Mouse (Mus musculus) ES-E14 (cell line): ENCODE data around the gene Akr1b3. TPM values are rescaled to one million over a fixed set of nuclear protein-coding genes. Genes with fewer than 3 reads are reported as not detected.
A peak's percentile ranks its signal among the peaks of the same experiment; 100 is the strongest.

Experiments used
- DNase-seq: peaks from one replicate; pipeline ENCODE4 v3.0.0-alpha.2; 2013; ENCODE audit warnings: low read depth, low spot score
- H3K27ac ChIP-seq: 2 replicates; pipeline ENCODE4 v1.5.1; 2012; ENCODE audit warnings: low read depth, mild to moderate bottlenecking, low read length, moderate library complexity, mixed read lengths; ENCODE audit not compliant: poor library complexity, insufficient read depth, severe bottlenecking
- H3K36me3 ChIP-seq: 2 replicates; pipeline ENCODE4 v1.6.1; 2012; ENCODE audit warnings: mild to moderate bottlenecking, low read length, moderate library complexity, mixed read lengths; ENCODE audit not compliant: control insufficient read depth, poor library complexity, insufficient read depth, severe bottlenecking
- H3K4me1 ChIP-seq, 2 experiments: fragments of 150-350 bp in 1 of 2; sonication (generic) in 1 of 2; 2 replicates each; pipeline ENCODE4 v1.6.1; 2012; ENCODE audit warnings: low read length in 2 of 2, mild to moderate bottlenecking in 1 of 2, mixed read lengths in 1 of 2; ENCODE audit not compliant: control insufficient read depth in 2 of 2, insufficient read depth in 2 of 2, poor library complexity in 1 of 2
- H3K4me3 ChIP-seq, 2 experiments: fragments of 150-350 bp in 1 of 2; sonication (generic) in 1 of 2; 2 replicates each; pipeline ENCODE4 v1.5.1; 2012; ENCODE audit warnings: low read length in 2 of 2, low read depth in 1 of 2, mild to moderate bottlenecking in 1 of 2, mixed read lengths in 1 of 2; ENCODE audit not compliant: insufficient read depth in 1 of 2, poor library complexity in 1 of 2, severe bottlenecking in 1 of 2
- H3K9ac ChIP-seq: 2 replicates; pipeline ENCODE4 v1.6.1; 2012; ENCODE audit warnings: low read depth, mild to moderate bottlenecking, low read length, mixed read lengths; ENCODE audit not compliant: poor library complexity, insufficient read depth, severe bottlenecking
- H3K9me3 ChIP-seq: fragments of 150-350 bp; sonication (generic); 2 replicates; pipeline ENCODE4 v1.6.1; 2012; ENCODE audit warnings: low read depth, mild to moderate bottlenecking, low read length; ENCODE audit not compliant: control insufficient read depth, insufficient read depth
- CHD2 ChIP-seq: IDR thresholded peaks from 2 replicates; pipeline ENCODE4 v1.6.1; 2014; ENCODE audit warnings: mild to moderate bottlenecking, low read depth, low read length, inconsistent platforms
- HCFC1 ChIP-seq: IDR thresholded peaks from 2 replicates; pipeline ENCODE4 v1.6.1; 2012; ENCODE audit warnings: low read length, inconsistent platforms, borderline replicate concordance; ENCODE audit not compliant: insufficient read depth
- MAFK ChIP-seq: IDR thresholded peaks from 2 replicates; pipeline ENCODE4 v1.6.1; 2014; ENCODE audit warnings: mild to moderate bottlenecking, low read depth, low read length, inconsistent platforms; ENCODE audit not compliant: insufficient read depth
- ZC3H11A ChIP-seq: IDR thresholded peaks from 2 replicates; pipeline ENCODE4 v1.6.1; 2012; ENCODE audit warnings: low read depth, mild to moderate bottlenecking, inconsistent platforms, low read length, borderline replicate concordance
- ZNF384 ChIP-seq: IDR thresholded peaks from 2 replicates; pipeline ENCODE4 v1.6.1; 2012; ENCODE audit warnings: low read depth, low read length, inconsistent platforms
- in situ Hi-C, 2 experiments: fragments of 600-800 bp; cut with MboI; formaldehyde crosslinking; loops; one replicate each; pipeline ENCODE4 v1.15.1; 2025; ENCODE audit warnings: low sequenced_read_pairs in 2 of 2, inconsistent platforms in 1 of 2; ENCODE audit not compliant: unreplicated experiment in 2 of 2
- total RNA-seq: library from RNA; depleted of rRNA; stranded (reverse); fragments of 300-350 nt; gene quantifications from 2 replicates; pipeline ENCODE4 v1.2.3, GENCODE M21; 2012

Akr1b3 gene
- total RNA-seq, 1 experiment = 431 TPM

DNA sequence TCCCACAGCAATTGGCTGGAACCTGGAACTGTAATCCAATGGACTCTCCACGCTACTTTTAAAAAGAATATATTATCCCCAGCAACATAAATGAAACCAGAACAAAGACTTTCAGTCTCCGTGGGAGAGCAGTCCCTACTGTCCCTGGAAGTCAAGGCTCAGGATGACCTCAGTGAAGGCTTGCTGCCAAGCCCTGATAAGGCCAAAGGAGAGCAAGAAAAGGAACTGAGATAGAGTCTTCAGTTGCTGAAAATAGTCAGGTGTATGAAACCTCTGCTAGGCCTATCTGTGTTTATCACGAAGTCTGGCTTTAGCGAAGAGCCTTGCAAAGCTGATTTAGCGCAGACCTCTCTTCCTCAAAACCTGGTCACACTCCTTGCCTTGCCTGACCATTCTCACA, 14.1 kb upstream of the Akr1b3 start:
- no peak for DNase-seq
- in situ Hi-C loops = no loop called here
- no peak overlapping the region for H3K9ac ChIP-seq
- no peaks in the 10 kb centered on the region for H3K36me3 ChIP-seq
- H3K4me1 ChIP-seq = 0 out of 4 replicates have a peak, but pooled peaks cover 0 to 2% of the 10 kb centered on the region in 2 experiments
- peaks cover 2% of the 10 kb centered on the region; the same call in 1 of the 2 replicates for H3K9me3 ChIP-seq
- H3K4me3 ChIP-seq = no peak overlapping the region
- H3K27ac ChIP-seq = no peak overlapping the region
- TF ChIP-seq HCFC1 (no peak), ZNF384 (no peak), MAFK (no peak), CHD2 (no peak), ZC3H11A (no peak)

DNA sequence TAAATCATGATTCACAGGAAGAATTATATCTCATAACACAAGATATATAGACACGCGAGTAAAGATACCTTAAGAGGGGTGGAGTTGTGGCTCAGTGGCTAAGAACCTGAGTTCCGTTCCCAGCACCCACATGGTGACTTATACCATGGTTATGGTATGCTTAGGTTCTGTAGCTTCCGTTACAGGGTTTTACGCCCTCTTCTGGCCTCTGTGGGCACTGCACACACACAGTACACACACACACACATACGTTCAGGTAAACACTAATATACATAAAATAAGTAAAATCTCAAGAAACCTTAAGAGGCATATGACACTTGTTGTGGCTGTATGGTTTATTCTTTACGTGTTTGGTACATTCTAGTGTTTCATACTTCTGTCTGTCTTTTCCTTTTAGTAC, 4.8 kb upstream of the Akr1b3 start:
- H3K4me1 ChIP-seq = no peaks in the 10 kb centered on the region
- H3K9ac ChIP-seq = no peak overlapping the region
- H3K9me3 ChIP-seq = no peaks in the 10 kb centered on the region
- no peak overlapping the region for H3K27ac ChIP-seq
- H3K36me3 ChIP-seq = no peaks in the 10 kb centered on the region
- H3K4me3 ChIP-seq = no peak overlapping the region
- no peak for DNase-seq
- TF ChIP-seq ZNF384 = no peak
- TF ChIP-seq HCFC1 = no peak
- TF ChIP-seq CHD2 = no peak
- no peak for TF ChIP-seq MAFK
- TF ChIP-seq ZC3H11A = no peak
- in situ Hi-C loops = no loop called here

DNA sequence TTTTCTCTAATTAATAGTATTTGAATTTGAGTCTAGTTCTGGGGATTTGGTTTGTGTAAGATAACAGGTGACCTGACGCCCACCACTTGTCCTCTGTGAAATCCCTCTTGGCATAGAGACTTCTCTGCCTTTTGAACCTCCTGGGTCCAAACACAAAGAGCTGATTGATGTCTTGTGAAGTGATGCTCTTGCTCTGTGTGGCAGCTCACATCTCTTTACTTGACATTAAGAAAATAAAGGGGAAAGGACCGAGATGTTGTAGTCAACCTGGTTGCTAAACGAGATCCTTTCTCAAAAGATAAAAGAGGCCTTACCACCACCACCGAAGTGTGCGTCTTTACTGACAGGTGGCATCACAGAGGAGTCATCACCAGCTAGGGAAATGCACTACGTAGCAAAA, 1.4 kb upstream of the Akr1b3 start:
- Histone ChIP-seq H3K27ac (no peak overlapping the region), H3K36me3 (0 out of 2 replicates have a peak, but pooled peaks cover 2% of the 10 kb centered on the region), H3K4me1 (peaks cover 2 to 4% of the 10 kb centered on the region in 2 experiments; a peak in 3 of 4 replicates), H3K4me3 (no peak overlapping the region), H3K9me3 (no peaks in the 10 kb centered on the region), H3K9ac (no peak overlapping the region)
- DNase-seq = no peak
- TF ChIP-seq MAFK (no peak), ZNF384 (no peak), HCFC1 (no peak), CHD2 (no peak), ZC3H11A (no peak)
- in situ Hi-C loops = no loop called here

DNA sequence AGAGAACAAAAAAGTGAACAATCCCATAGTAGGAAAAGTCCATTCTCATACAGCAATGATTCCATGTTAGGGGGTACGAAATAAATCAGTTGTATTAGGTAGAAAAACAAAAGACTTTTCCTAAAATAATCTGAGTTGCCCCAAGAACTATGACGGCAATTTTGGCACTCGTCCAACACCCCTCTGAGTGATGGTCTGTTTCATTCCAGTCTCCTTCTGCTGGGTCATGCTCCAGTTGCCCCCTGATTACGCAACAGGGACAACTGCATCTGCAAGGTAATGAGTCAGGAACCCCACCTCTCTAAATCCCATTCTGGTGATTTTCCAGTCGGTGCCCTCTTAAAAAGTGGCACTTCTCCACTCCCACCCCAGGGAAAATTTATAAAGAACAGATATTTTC, 894 bp upstream of the Akr1b3 start:
- in situ Hi-C loops = no loop called here
- Histone ChIP-seq H3K9me3 (no peaks in the 10 kb centered on the region), H3K9ac (no peak overlapping the region), H3K27ac (no peak overlapping the region), H3K4me3 (peak overlapping the region in 1 of 2 experiments; percentile 83; a peak in 1 of 4 replicates), H3K4me1 (peaks cover 4 to 7% of the 10 kb centered on the region in 2 experiments; a peak in 3 of 4 replicates), H3K36me3 (peaks cover 3% of the 10 kb centered on the region; the same call in 1 of the 2 replicates)
- DNase-seq = no peak
- TF ChIP-seq HCFC1 (no peak), MAFK (0 out of 2 replicates have a peak, but pooled peaks have one; percentile 10)

DNA sequence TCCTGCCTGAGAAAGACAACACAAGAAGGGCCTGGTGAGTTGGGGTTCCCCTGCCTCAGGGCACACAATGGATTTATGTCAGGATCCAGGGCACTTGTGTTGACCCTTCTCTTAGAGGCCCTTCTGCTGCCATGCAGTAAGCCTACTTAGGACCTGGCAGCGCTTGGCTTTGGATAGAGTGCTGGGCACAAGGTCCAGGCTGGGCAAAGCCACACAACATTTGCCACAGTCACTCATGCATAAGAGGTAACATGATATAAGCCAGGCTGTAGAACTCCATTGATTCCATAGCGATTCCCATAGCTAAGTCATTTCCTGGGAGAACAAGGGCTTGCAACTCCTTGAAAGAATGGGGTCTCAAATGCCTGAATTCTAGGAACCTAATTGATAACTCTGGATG, 3.4 kb downstream of the Akr1b3 start:
- in situ Hi-C loops = no loop called here
- no peak for DNase-seq
- H3K36me3 ChIP-seq = peaks cover 40% of the 10 kb centered on the region

More for the DNA sequence above, 3.4 kb downstream of the Akr1b3 start:
- Histone ChIP-seq H3K27ac (no peak overlapping the region), H3K4me1 (peaks cover 4 to 10% of the 10 kb centered on the region in 2 experiments; a peak in 3 of 4 replicates), H3K9ac (no peak overlapping the region), H3K4me3 (no peak overlapping the region), H3K9me3 (no peaks in the 10 kb centered on the region)
- TF ChIP-seq CHD2 (no peak), HCFC1 (no peak), ZNF384 (no peak)
